Mouse (Mus musculus) embryonic facial prominence, embryonic 11.5 days (tissue): ENCODE results near the gene Rrh. TPM values are rescaled to one million over a fixed set of nuclear protein-coding genes. Genes with fewer than 3 reads are reported as not detected.
A peak's percentile ranks its signal among the peaks of the same experiment; 100 is the strongest.
"Not testable (repeated sequence)": the region's sequence is repeated elsewhere in the genome, so short reads cannot be mapped to it uniquely, and the experiment has no call there.

ENCODE experiments used
- ATAC-seq: fragments of 200-750 bp; cut with Nextera tagmentation; replicated peaks from 2 replicates; pipeline ENCODE4 v1.8.0; 2017; ENCODE audit warnings: low read depth; ENCODE audit not compliant: insufficient number of reproducible peaks, low FRiP score, low TSS enrichment
- DNase-seq: peaks from one replicate; pipeline ENCODE4 v3.0.0-alpha.2; 2015; ENCODE audit warnings: low spot score
- H3K27ac ChIP-seq: fragments of 300-500 bp; sonication (generic); replicated peaks from 2 replicates; pipeline ENCODE4 v1.5.1; 2014; ENCODE audit warnings: mild to moderate bottlenecking, low read depth, low read length, control low read depth
- H3K27me3 ChIP-seq: fragments of 300-500 bp; sonication (generic); 2 replicates; pipeline ENCODE4 v1.6.1; 2014; ENCODE audit warnings: mild to moderate bottlenecking, low read length, moderate library complexity, mixed read lengths; ENCODE audit not compliant: control insufficient read depth, insufficient read depth
- H3K36me3 ChIP-seq: fragments of 300-500 bp; sonication (generic); replicated peaks from 2 replicates; pipeline ENCODE4 v1.6.1; 2014; ENCODE audit warnings: low read depth, mild to moderate bottlenecking, low read length, moderate library complexity, mixed read lengths; ENCODE audit not compliant: control insufficient read depth, insufficient read depth
- H3K4me1 ChIP-seq: fragments of 300-500 bp; sonication (generic); 2 replicates; pipeline ENCODE4 v1.6.1; 2014; ENCODE audit warnings: low read length, mixed read lengths; ENCODE audit not compliant: control insufficient read depth, insufficient read depth
- H3K4me2 ChIP-seq: fragments of 300-500 bp; sonication (generic); 2 replicates; pipeline ENCODE4 v1.6.1; 2014; ENCODE audit warnings: low read depth, mild to moderate bottlenecking, control low read depth, low read length, moderate library complexity
- H3K4me3 ChIP-seq: fragments of 300-500 bp; sonication (generic); 2 replicates; pipeline ENCODE4 v1.5.1; 2014; ENCODE audit warnings: low read depth, low read length, control low read depth
- H3K9ac ChIP-seq: fragments of 300-500 bp; sonication (generic); replicated peaks from 2 replicates; pipeline ENCODE4 v1.6.1; 2014; ENCODE audit warnings: mild to moderate bottlenecking, control low read depth, low read length
- H3K9me3 ChIP-seq: fragments of 300-500 bp; sonication (generic); replicated peaks from 2 replicates; pipeline ENCODE4 v1.6.1; 2016; ENCODE audit warnings: mild to moderate bottlenecking, low read length, inconsistent platforms, mixed read lengths; ENCODE audit not compliant: control insufficient read depth
- WGBS: fragments of 180-500 bp; shearing (Covaris S2); extraction: QIAGEN DNeasy Blood & Tissue Kit; methylation state at CpG from one replicate; pipeline ENCODE4 v1.1.7; 2014; 5-methylcytosine and 5-hydroxymethylcytosine counted together
- polyA plus RNA-seq: library from polyadenylated mRNA; unstranded; fragments of >200 nt; fragmentation: Nextera tagmentation; extraction: Ambion mirVana; gene quantifications from 2 replicates; pipeline ENCODE4 v1.2.1, GENCODE M21; 2014

Rrh gene
- polyA plus RNA-seq, 1 experiment from 2014 or later, result 0.15 TPM

GRCm38 (mm10) chr3:129781435-129781834, 41.0 kb downstream of the Rrh start:
- ATAC-seq, result no peak
- H3K4me3 ChIP-seq, result no peak overlapping the region

GRCm38 (mm10) chr3:129771210-129771609, 51.2 kb downstream of the Rrh start:
- Histone ChIP-seq H3K9me3 (no peaks in the 10 kb centered on the region), H3K4me1 (no peaks in the 10 kb centered on the region), H3K36me3 (no peaks in the 10 kb centered on the region), H3K27ac (no peak overlapping the region), H3K9ac (no peak overlapping the region), H3K4me3 (no peak overlapping the region), H3K4me2 (no peak overlapping the region), H3K27me3 (no peaks in the 10 kb centered on the region)
- no peak for ATAC-seq
- 82% methylated on average over 6 of the region's 6 CpGs for WGBS
- DNase-seq, result no peak

More at GRCm38 (mm10) chr3:129781435-129781834, 41.0 kb downstream of the Rrh start:
- 48% methylated on average over 10 of the region's 10 CpGs for WGBS
- H3K4me2 ChIP-seq, result no peak overlapping the region
- no peaks in the 10 kb centered on the region for H3K27me3 ChIP-seq
- H3K27ac ChIP-seq, result no peak overlapping the region
- no peak for DNase-seq
- no peaks in the 10 kb centered on the region for H3K9me3 ChIP-seq
- no peaks in the 10 kb centered on the region for H3K4me1 ChIP-seq
- H3K36me3 ChIP-seq, result no peaks in the 10 kb centered on the region
- no peak overlapping the region for H3K9ac ChIP-seq

GRCm38 (mm10) chr3:129766971-129767794, 55.2 kb downstream of the Rrh start:
- Histone ChIP-seq H3K9ac (no peak overlapping the region), H3K4me1 (no peaks in the 10 kb centered on the region), H3K36me3 (no peaks in the 10 kb centered on the region), H3K4me3 (no peak overlapping the region), H3K4me2 (no peak overlapping the region), H3K27ac (no peak overlapping the region), H3K9me3 (no peaks in the 10 kb centered on the region), H3K27me3 (no peaks in the 10 kb centered on the region)
- 88% methylated on average over 10 of the region's 10 CpGs for WGBS
- no peak for DNase-seq
- no peak for ATAC-seq

- 84% methylated on average over 4 of the region's 4 CpGs for whole genome bisulfite sequencing
- ATAC-seq, result no peak
- Histone ChIP-seq H3K36me3 (no peaks in the 10 kb centered on the region), H3K4me2 (no peak overlapping the region), H3K9me3 (no peaks in the 10 kb centered on the region), H3K4me3 (no peak overlapping the region), H3K27ac (no peak overlapping the region), H3K4me1 (no peaks in the 10 kb centered on the region), H3K27me3 (no peaks in the 10 kb centered on the region), H3K9ac (no peak overlapping the region)
- DNase-seq, result no peak
These were observed 56.3 kb downstream of the Rrh start for GRCm38 (mm10) chr3:129766106-129766505.

- H3K27ac ChIP-seq, H3K9me3 ChIP-seq, H3K4me1 ChIP-seq, H3K36me3 ChIP-seq, H3K9ac ChIP-seq, ATAC-seq, H3K27me3 ChIP-seq, H3K4me3 ChIP-seq, DNase-seq, H3K4me2 ChIP-seq: not testable (repeated sequence)
- WGBS, result 92% methylated on average over 1 of the region's 1 CpGs
These were observed 64.8 kb downstream of the Rrh start for GRCm38 (mm10) chr3:129757599-129757998.

GRCm38 (mm10) chr3:129754650-129755604, 67.5 kb downstream of the Rrh start, which contains the start of gene Egf:
TSS of gene Egf (minus strand) at chr3:129755316.
- WGBS, result 11% methylated on average over 20 of the region's 20 CpGs
- Histone ChIP-seq H3K4me1 (no peaks in the 10 kb centered on the region), H3K9me3 (no peaks in the 10 kb centered on the region), H3K9ac (no peak within 1 kb of the TSS), H3K27ac (no peak within 1 kb of the TSS), H3K36me3 (no peaks in the 10 kb centered on the region), H3K4me3 (no peak within 1 kb of the TSS), H3K27me3 (no peaks in the 10 kb centered on the region; the same call in 1 of the 2 replicates), H3K4me2 (peak within 1 kb of the TSS; percentile 2; the same call in 1 of the 2 replicates)
- ATAC-seq (no peak), DNase-seq (no peak)
